Mouse (Mus musculus) erythroblast, embryonic 14.5 days (primary cell): Measurements from ENCODE around the gene Rbpms2.

ENCODE experiments used
- GATA1 ChIP-seq: IDR thresholded peaks from 2 replicates; pipeline ENCODE4 v1.6.1; 2012; ENCODE audit warnings: low read length, inconsistent platforms, mixed read lengths
- TAL1 ChIP-seq: IDR thresholded peaks from 3 replicates; pipeline ENCODE4 v1.6.1; 2012; ENCODE audit warnings: low read length, inconsistent platforms, mixed read lengths

DNA sequence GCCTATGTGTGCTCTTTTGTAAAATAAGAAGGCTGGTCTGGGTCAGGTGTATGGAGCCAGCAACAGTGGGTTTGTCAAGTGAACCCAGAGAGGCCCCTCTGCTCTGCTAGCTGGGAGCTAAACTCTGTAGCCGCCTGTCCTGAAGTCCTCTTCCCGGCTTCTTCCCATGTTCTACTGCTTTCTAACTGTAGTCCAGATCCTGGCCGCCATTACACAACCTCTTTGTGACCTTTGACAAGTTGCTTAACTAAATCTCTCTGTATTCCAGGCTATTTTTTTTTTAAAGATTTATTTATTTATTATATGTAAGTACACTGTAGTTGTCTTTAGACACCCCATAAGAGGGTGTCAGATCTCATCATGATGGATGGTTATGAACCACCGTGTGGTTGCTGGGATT lies 24.3 kb downstream of the Rbpms2 start:
- TF ChIP-seq GATA1 (no peak), TAL1 (no peak)
